Mouse (Mus musculus) neural tube, embryonic 12.5 days (tissue): ENCODE data around the gene Cbr4. TPM values are rescaled to one million over a fixed set of nuclear protein-coding genes. Genes with fewer than 3 reads are reported as not detected.

Experiments
- ATAC-seq: fragments of 200-750 bp; cut with Nextera tagmentation; 2 replicates; pipeline ENCODE4 v1.8.0; 2017; ENCODE audit warnings: low read depth, mild to moderate bottlenecking, moderate TSS enrichment, moderate library complexity; ENCODE audit not compliant: low FRiP score
- H3K27ac ChIP-seq: fragments of 300-500 bp; sonication (generic); 2 replicates; pipeline ENCODE4 v1.5.1; 2016
- H3K27me3 ChIP-seq: fragments of 300-500 bp; sonication (generic); replicated peaks from 2 replicates; pipeline ENCODE4 v1.6.1; 2016; ENCODE audit warnings: mild to moderate bottlenecking
- H3K36me3 ChIP-seq: fragments of 300-500 bp; sonication (generic); 2 replicates; pipeline ENCODE4 v1.6.1; 2016; ENCODE audit warnings: mild to moderate bottlenecking
- H3K4me1 ChIP-seq: fragments of 300-500 bp; sonication (generic); 2 replicates; pipeline ENCODE4 v1.6.1; 2016
- H3K4me2 ChIP-seq: fragments of 300-500 bp; sonication (generic); replicated peaks from 2 replicates; pipeline ENCODE4 v1.6.1; 2016; ENCODE audit warnings: mild to moderate bottlenecking
- H3K4me3 ChIP-seq: fragments of 300-500 bp; sonication (generic); 2 replicates; pipeline ENCODE4 v1.5.1; 2016
- H3K9ac ChIP-seq: fragments of 300-500 bp; sonication (generic); 2 replicates; pipeline ENCODE4 v1.6.1; 2016; ENCODE audit warnings: mild to moderate bottlenecking
- H3K9me3 ChIP-seq: fragments of 300-500 bp; sonication (generic); 2 replicates; pipeline ENCODE4 v1.6.1; 2016; ENCODE audit warnings: mild to moderate bottlenecking
- WGBS: fragments of 180-500 bp; shearing (Covaris S2); methylation state at CpG from one replicate; pipeline ENCODE4 v1.1.7; 2016; 5-methylcytosine and 5-hydroxymethylcytosine counted together
- polyA plus RNA-seq: library from polyadenylated mRNA; unstranded; fragments of >200 nt; fragmentation: Nextera tagmentation; extraction: Ambion mirVana; gene quantifications from 2 replicates; pipeline ENCODE4 v1.2.1, GENCODE M21; 2016

Cbr4 gene
- polyA plus RNA-seq, 1 experiment from 2014 or later, result 28.8 TPM

GRCm38 (mm10) chr8:61499035-61499434 lies 11.5 kb downstream of the Cbr4 start:
- no peaks in the 10 kb centered on the region for H3K4me1 ChIP-seq
- H3K27me3 ChIP-seq, result no peaks in the 10 kb centered on the region
- no peak overlapping the region for H3K27ac ChIP-seq
- H3K36me3 ChIP-seq, result peaks cover 9% of the 10 kb centered on the region
- 69% methylated on average over 4 of the region's 4 CpGs for WGBS
- no peaks in the 10 kb centered on the region for H3K9me3 ChIP-seq
- ATAC-seq, result 0 out of 2 replicates have a peak, but pooled peaks have one; percentile 41
- H3K9ac ChIP-seq, result no peak overlapping the region
- no peak overlapping the region for H3K4me2 ChIP-seq
- no peak overlapping the region for H3K4me3 ChIP-seq

GRCm38 (mm10) chr8:61500914-61501313 lies 13.4 kb downstream of the Cbr4 start:
- Histone ChIP-seq H3K27me3 (no peaks in the 10 kb centered on the region), H3K4me2 (no peak overlapping the region), H3K27ac (no peak overlapping the region), H3K4me1 (no peaks in the 10 kb centered on the region), H3K9ac (no peak overlapping the region), H3K4me3 (no peak overlapping the region), H3K9me3 (no peaks in the 10 kb centered on the region), H3K36me3 (peaks cover 7% of the 10 kb centered on the region)
- 83% methylated on average over 3 of the region's 3 CpGs for WGBS
- ATAC-seq, result no peak

GRCm38 (mm10) chr8:61502277-61502676 lies 14.7 kb downstream of the Cbr4 start:
- no peak overlapping the region for H3K4me2 ChIP-seq
- no peaks in the 10 kb centered on the region for H3K4me1 ChIP-seq
- H3K27me3 ChIP-seq, result no peaks in the 10 kb centered on the region
- no peak overlapping the region for H3K4me3 ChIP-seq
- no peak for ATAC-seq
- no peak overlapping the region for H3K27ac ChIP-seq
- no peaks in the 10 kb centered on the region for H3K9me3 ChIP-seq
- no peak overlapping the region for H3K9ac ChIP-seq
- H3K36me3 ChIP-seq, result peaks cover 7% of the 10 kb centered on the region

GRCm38 (mm10) chr8:61515110-61515930 lies 27.8 kb downstream of the Cbr4 start:
- peak overlapping the region; percentile 65; the same call in 1 of the 2 replicates for H3K27ac ChIP-seq

GRCm38 (mm10) chr8:61515931-61516744 lies 28.6 kb downstream of the Cbr4 start:
- Histone ChIP-seq H3K4me1 (peaks cover 10% of the 10 kb centered on the region), H3K4me2 (peak overlapping the region; percentile 42), H3K36me3 (peaks cover 10% of the 10 kb centered on the region; the same call in 1 of the 2 replicates), H3K27ac (peak overlapping the region; percentile 65; the same call in 1 of the 2 replicates), H3K4me3 (no peak overlapping the region), H3K9ac (0 out of 2 replicates have a peak overlapping the region, but pooled peaks have one; percentile 2), H3K27me3 (no peaks in the 10 kb centered on the region), H3K9me3 (no peaks in the 10 kb centered on the region)
- peak; percentile 90 for ATAC-seq
- 24% methylated on average over 25 of the region's 25 CpGs for WGBS

More at GRCm38 (mm10) chr8:61515110-61515930, 27.8 kb downstream of the Cbr4 start:
- no peaks in the 10 kb centered on the region for H3K9me3 ChIP-seq
- no peaks in the 10 kb centered on the region for H3K27me3 ChIP-seq
- peak; percentile 63 for ATAC-seq
- peaks cover 10% of the 10 kb centered on the region for H3K4me1 ChIP-seq
- H3K4me3 ChIP-seq, result no peak overlapping the region
- H3K4me2 ChIP-seq, result peak overlapping the region; percentile 42
- H3K9ac ChIP-seq, result 0 out of 2 replicates have a peak overlapping the region, but pooled peaks have one; percentile 2
- WGBS, result 50% methylated on average over 24 of the region's 24 CpGs
- peaks cover 16% of the 10 kb centered on the region; the same call in 1 of the 2 replicates for H3K36me3 ChIP-seq

GRCm38 (mm10) chr8:61516745-61517501 lies 29.4 kb downstream of the Cbr4 start:
- no peaks in the 10 kb centered on the region for H3K9me3 ChIP-seq
- peak overlapping the region; percentile 42 for H3K4me2 ChIP-seq
- peak; percentile 38; the same call in 1 of the 2 replicates for ATAC-seq
- no peak overlapping the region for H3K9ac ChIP-seq
- WGBS, result 53% methylated on average over 8 of the region's 8 CpGs
- H3K4me1 ChIP-seq, result peaks cover 10% of the 10 kb centered on the region
- no peak overlapping the region for H3K27ac ChIP-seq
- H3K4me3 ChIP-seq, result no peak overlapping the region
- no peaks in the 10 kb centered on the region for H3K27me3 ChIP-seq
- peaks cover 10% of the 10 kb centered on the region; the same call in 1 of the 2 replicates for H3K36me3 ChIP-seq

- Histone ChIP-seq H3K36me3 (peaks cover 2% of the 10 kb centered on the region; the same call in 1 of the 2 replicates), H3K9me3 (no peaks in the 10 kb centered on the region), H3K4me2 (no peak overlapping the region), H3K9ac (no peak overlapping the region), H3K27me3 (no peaks in the 10 kb centered on the region), H3K4me3 (no peak overlapping the region), H3K4me1 (peaks cover 10% of the 10 kb centered on the region), H3K27ac (no peak overlapping the region)
- 76% methylated on average over 14 of the region's 14 CpGs for WGBS
- ATAC-seq, result no peak
Observed at GRCm38 (mm10) chr8:61517502-61518185, 30.1 kb downstream of the Cbr4 start.

- no peak overlapping the region for H3K4me2 ChIP-seq
- no peak overlapping the region for H3K9ac ChIP-seq
- H3K4me3 ChIP-seq, result no peak overlapping the region
- H3K4me1 ChIP-seq, result peaks cover 6% of the 10 kb centered on the region; the same call in 1 of the 2 replicates
- H3K9me3 ChIP-seq, result no peaks in the 10 kb centered on the region
- no peak for ATAC-seq
- no peak overlapping the region for H3K27ac ChIP-seq
- no peaks in the 10 kb centered on the region for H3K27me3 ChIP-seq
- H3K36me3 ChIP-seq, result peaks cover 3% of the 10 kb centered on the region; the same call in 1 of the 2 replicates
- WGBS, result 14% methylated on average over 1 of the region's 1 CpGs
Observed at GRCm38 (mm10) chr8:61522132-61522531, 34.6 kb downstream of the Cbr4 start.

- H3K9ac ChIP-seq, result no peak overlapping the region
Observed at GRCm38 (mm10) chr8:61527037-61527436, 39.5 kb downstream of the Cbr4 start.

GRCm38 (mm10) chr8:61528197-61528596 lies 40.7 kb downstream of the Cbr4 start:
- Histone ChIP-seq H3K27me3 (no peaks in the 10 kb centered on the region), H3K4me3 (no peak overlapping the region), H3K4me1 (no peaks in the 10 kb centered on the region), H3K36me3 (peaks cover 18% of the 10 kb centered on the region; the same call in 1 of the 2 replicates), H3K9me3 (no peaks in the 10 kb centered on the region), H3K4me2 (no peak overlapping the region), H3K27ac (no peak overlapping the region), H3K9ac (no peak overlapping the region)
- ATAC-seq, result no peak
- 89% methylated on average over 9 of the region's 9 CpGs for WGBS

More at GRCm38 (mm10) chr8:61527037-61527436, 39.5 kb downstream of the Cbr4 start:
- Histone ChIP-seq H3K4me2 (no peak overlapping the region), H3K4me1 (no peaks in the 10 kb centered on the region), H3K27ac (no peak overlapping the region), H3K27me3 (no peaks in the 10 kb centered on the region), H3K9me3 (no peaks in the 10 kb centered on the region), H3K4me3 (no peak overlapping the region), H3K36me3 (peaks cover 18% of the 10 kb centered on the region; the same call in 1 of the 2 replicates)
- ATAC-seq, result no peak
- WGBS, result 95% methylated on average over 14 of the region's 14 CpGs

- Histone ChIP-seq H3K4me3 (no peak overlapping the region), H3K27ac (no peak overlapping the region), H3K9ac (no peak overlapping the region), H3K9me3 (no peaks in the 10 kb centered on the region), H3K4me2 (no peak overlapping the region), H3K4me1 (no peaks in the 10 kb centered on the region), H3K27me3 (no peaks in the 10 kb centered on the region), H3K36me3 (peaks cover 18% of the 10 kb centered on the region; the same call in 1 of the 2 replicates)
- ATAC-seq, result no peak
- 83% methylated on average over 6 of the region's 6 CpGs for whole genome bisulfite sequencing
Observed at GRCm38 (mm10) chr8:61528642-61529041, 41.1 kb downstream of the Cbr4 start.
